15 mouse cellular contexts compared by ENCODE assay signal in the genomic region with DNA sequence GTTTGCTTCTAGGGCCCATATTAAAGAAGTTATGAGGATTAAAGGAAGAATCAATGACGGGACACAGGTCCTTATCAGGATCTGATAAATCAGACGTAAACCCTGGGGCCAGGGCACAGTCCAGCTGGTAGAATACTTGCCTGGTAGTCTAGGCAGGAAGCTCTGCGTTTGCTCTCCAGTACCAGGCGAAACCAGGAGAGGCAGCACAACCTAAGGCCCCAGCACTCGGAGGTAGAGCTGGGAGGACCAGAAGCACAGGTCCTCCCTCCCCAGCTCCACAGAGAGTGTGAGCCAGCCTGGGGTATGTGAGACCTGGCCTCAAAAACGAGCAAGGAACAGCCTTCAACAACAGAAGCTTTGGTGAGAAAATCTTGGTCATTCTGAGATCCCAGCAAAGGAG. TPM values are rescaled to one million over a fixed set of nuclear protein-coding genes. Genes with fewer than 3 reads are reported as not detected.
DNase-seq lines count a peak whose midpoint lies in the region; TF ChIP-seq lines count a peak whose summit lies in the region.
"Had no signal": no experiment of that assay in that cellular context is flagged by ENCODE, and none has a peak within 500 bp of the region (broad histone marks: within the 10 kb centered on the region; RNA-seq: fewer than 3 reads in every experiment).

No protein-coding gene starts in this region.

- 0 out of 4 replicates have a peak, but pooled peaks cover 0 to 2% of the 10 kb centered on the region in 2 experiments for H3K4me1 ChIP-seq in CH12.LX (ENCODE audit: control insufficient read depth in 1 of 2, insufficient read depth in 2 of 2)
- H3K4me1 ChIP-seq: hindbrain, embryonic 15.5 days; lung, embryonic 15.5 days had no signal

- TF ChIP-seq RAD21 in CH12.LX (IDR thresholded peaks at IDR 0.05; ENCODE audit: low read depth, low read length), result peak; percentile 25

- no peaks in the 10 kb centered on the region for H3K79me2 ChIP-seq in CH12.LX (replicated peaks; ENCODE audit: control insufficient read depth, extremely low read depth, insufficient read depth, poor library complexity, severe bottlenecking)

- no peak overlapping the region for H3K27ac ChIP-seq in layer of hippocampus, adult 2 months
- no peak overlapping the region for H3K27ac ChIP-seq in CH12.LX (ENCODE audit: insufficient read depth, low read depth)
- H3K27ac ChIP-seq: hindbrain, embryonic 15.5 days; lung, embryonic 15.5 days had no signal

- peak; percentile 26 for TF ChIP-seq CTCF in layer of hippocampus, adult 2 months (conservative IDR thresholded peaks at IDR 0.05)
- TF ChIP-seq CTCF in CH12.LX (conservative IDR thresholded peaks at IDR 0.05 in 1 of 2, IDR thresholded peaks at IDR 0.05 in 1 of 2; ENCODE audit: low read depth in 2 of 2, low read length in 2 of 2), result peak in 1 of 2 experiments; percentile 44; a peak in 2 of 4 replicates
- TF ChIP-seq CTCF in brain, embryonic 14.5 days (IDR thresholded peaks at IDR 0.05; ENCODE audit: borderline replicate concordance, extremely low read depth, insufficient read depth, insufficient read length), result peak; percentile 11; the same call in 1 of the 2 replicates

- H3K9me3 ChIP-seq in CH12.LX (replicated peaks; ENCODE audit: low read length), result no peaks in the 10 kb centered on the region
- H3K9me3 ChIP-seq: hindbrain, embryonic 15.5 days; lung, embryonic 15.5 days; megakaryocyte, embryonic 14.5 days had no signal

- H3K4me3 ChIP-seq in layer of hippocampus, adult 2 months, result no peak overlapping the region
- H3K4me3 ChIP-seq in CH12.LX (replicated peaks in 1 of 3; ENCODE audit: low read depth in 2 of 3, low read length in 2 of 3, poor library complexity in 1 of 3), result no peak overlapping the region
- H3K4me3 ChIP-seq: hindbrain, embryonic 15.5 days; lung, embryonic 15.5 days; megakaryocyte, embryonic 14.5 days had no signal

- H3K9ac ChIP-seq in CH12.LX (ENCODE audit: insufficient read depth, low read depth), result no peak overlapping the region
- H3K9ac ChIP-seq: hindbrain, embryonic 15.5 days; lung, embryonic 15.5 days had no signal

- H3K4me2 ChIP-seq in CH12.LX (ENCODE audit: insufficient read depth, low read depth, poor library complexity, severe bottlenecking), result no peak overlapping the region
- H3K4me2 ChIP-seq: hindbrain, embryonic 15.5 days; lung, embryonic 15.5 days had no signal

- no peak for TF ChIP-seq POLR2A in CH12.LX (IDR thresholded peaks at IDR 0.05; ENCODE audit: low read depth, low read length)
- TF ChIP-seq POLR2A in brain, embryonic 14.5 days (IDR thresholded peaks at IDR 0.05; ENCODE audit: borderline replicate concordance, extremely low read depth, insufficient read depth, insufficient read length, poor library complexity, severe bottlenecking), result no peak

- H3K36me3 ChIP-seq in CH12.LX (replicated peaks in 1 of 2; ENCODE audit: control insufficient read depth in 1 of 2, insufficient read depth in 1 of 2, low read length in 1 of 2), result peaks cover 16 to 49% of the 10 kb centered on the region in 2 experiments
- H3K36me3 ChIP-seq: hindbrain, embryonic 15.5 days; lung, embryonic 15.5 days had no signal

- no peak for DNase-seq in layer of hippocampus, adult 2 months (ENCODE audit: low spot score in 2 of 2)
- DNase-seq in layer of hippocampus, postnatal 10 days (ENCODE audit: low spot score in 2 of 2), result no peak
- peak; percentile 59 for DNase-seq in 3T3-L1 (ENCODE audit: low read depth, low spot score)
- DNase-seq in CH12.LX (ENCODE audit: extremely low read depth), result no peak
- DNase-seq in brain, embryonic 14.5 days (ENCODE audit: low read depth), result no peak
- DNase-seq in left cerebral cortex, adult 8-10 months (ENCODE audit: low spot score in 2 of 2), result no peak
- no peak for DNase-seq in cerebellum, adult 11 months
- no peak for DNase-seq in gastrocnemius, adult 18-20 months (ENCODE audit: low spot score)
- DNase-seq: cerebellum, adult 8-10 months; heart, adult 18-20 months; right cerebral cortex, postnatal 14 days; thymus, adult 2 months had no signal

- dilution Hi-C loops in CH12.LX (cut with MboI; ENCODE audit: extremely low pct_ligation_motif_present, extremely low pct_unique_long_range_greater_than_20kb, low sequenced_read_pairs), result no loop called here

- in situ Hi-C loops in CH12.LX (cut with MboI; ENCODE audit: low pct_ligation_motif_present, low pct_unique_long_range_greater_than_20kb, low sequenced_read_pairs), result loop anchor here (5.0 kb wide), 2 partner anchors 69 to 154 kb away; a partner anchor contains a TSS

- H3K27me3 ChIP-seq in CH12.LX (replicated peaks), result no peaks in the 10 kb centered on the region
- H3K27me3 ChIP-seq: hindbrain, embryonic 15.5 days; lung, embryonic 15.5 days had no signal

- TF ChIP-seq EP300 in CH12.LX (IDR thresholded peaks at IDR 0.05; ENCODE audit: low read length), result no peak

TF ChIP-seq in CH12.LX, 34 proteins besides CTCF, POLR2A, EP300 and RAD21:
- TF ChIP-seq ZMIZ1 (IDR thresholded peaks at IDR 0.05; ENCODE audit: low read depth, low read length) (no peak), KAT2A (IDR thresholded peaks at IDR 0.05; ENCODE audit: insufficient replicate concordance, low read length) (no peak), JUND (conservative IDR thresholded peaks at IDR 0.05; ENCODE audit: low read depth, low read length) (no peak), MXI1 (IDR thresholded peaks at IDR 0.05; ENCODE audit: low read depth, low read length) (no peak), E2F4 (IDR thresholded peaks at IDR 0.05; ENCODE audit: insufficient replicate concordance, low read depth, low read length) (no peak), MYC (IDR thresholded peaks at IDR 0.05; ENCODE audit: low read depth, low read length) (no peak), IRF4 (IDR thresholded peaks at IDR 0.05; ENCODE audit: low read depth, low read length) (no peak), MAZ (IDR thresholded peaks at IDR 0.05; ENCODE audit: low read depth, low read length) (no peak)

RNA-seq across cellular contexts. Expression of a gene that starts 19.8 kb away (rescaled TPM):
- total RNA-seq in layer of hippocampus, adult 2 months (2021), result 10 to 100 TPM; 37.9 to 38.8 TPM
- total RNA-seq in layer of hippocampus, postnatal 10 days (2021), result 10 to 100 TPM; 25.2 to 28.1 TPM
- total RNA-seq in CH12.LX (2012; rRNA removed) (3.1 and 3.7 TPM in 2 replicates), CH12.LX (2014; rRNA removed) (1.8 and 2.4 TPM in 2 replicates)
- polyA plus RNA-seq in CH12.LX (2012; ENCODE audit: insufficient read length, low read depth), result 1.8 and 2.6 TPM in 2 replicates
- polyA plus RNA-seq in brain, embryonic 14.5 days (2012; rRNA removed), result 11.3 and 15.5 TPM in 2 replicates
- total RNA-seq in left cerebral cortex, adult 8-10 months (2022), result 10 to 100 TPM; 35.0 to 47.0 (median 37.1) TPM
- total RNA-seq in gastrocnemius, adult 18-20 months (2021), result 1 to 10 TPM; 3.2 TPM

RNA-seq across cellular contexts. Expression of a gene that starts 34.3 kb away (rescaled TPM):
- 10 to 100 TPM; 23.1 to 25.2 TPM for total RNA-seq in layer of hippocampus, adult 2 months (2021)
- total RNA-seq in layer of hippocampus, postnatal 10 days (2021), result 10 to 100 TPM; 13.4 to 16.7 TPM
- total RNA-seq in CH12.LX (2012; rRNA removed) (30.7 and 34.4 TPM in 2 replicates), CH12.LX (2014; rRNA removed) (43.3 and 50.1 TPM in 2 replicates)
- 47.7 and 52.1 TPM in 2 replicates for polyA plus RNA-seq in CH12.LX (2012; ENCODE audit: insufficient read length, low read depth)
- 13.4 and 16.9 TPM in 2 replicates for polyA plus RNA-seq in brain, embryonic 14.5 days (2012; rRNA removed)
- total RNA-seq in left cerebral cortex, adult 8-10 months (2022), result 10 to 100 TPM; 31.3 to 38.3 (median 35.0) TPM
- total RNA-seq in gastrocnemius, adult 18-20 months (2021), result 10 to 100 TPM; 89.3 to 93.6 TPM

RNA-seq across cellular contexts. Expression of a gene that starts 51.9 kb away (rescaled TPM):
- total RNA-seq in layer of hippocampus, adult 2 months (2021), result 10 to 100 TPM; 22.8 TPM
- total RNA-seq in layer of hippocampus, postnatal 10 days (2021), result 10 to 100 TPM; 16.7 to 20.1 TPM
- 6.0 and 6.6 TPM in 2 replicates for total RNA-seq in CH12.LX (2012; rRNA removed)
- total RNA-seq in CH12.LX (2014; rRNA removed), result 7.0 and 7.6 TPM in 2 replicates
- 12.5 and 14.5 TPM in 2 replicates for polyA plus RNA-seq in CH12.LX (2012; ENCODE audit: insufficient read length, low read depth)
- polyA plus RNA-seq in brain, embryonic 14.5 days (2012; rRNA removed), result 10.2 and 12.3 TPM in 2 replicates
- total RNA-seq in left cerebral cortex, adult 8-10 months (2022), result 10 to 100 TPM; 20.6 to 25.2 (median 23.0) TPM
- total RNA-seq in gastrocnemius, adult 18-20 months (2021), result 10 to 100 TPM; 12.3 to 12.6 TPM

Comparison
In these comparisons a context has a peak if more than half of its experiments do, and no peak if none do; other contexts are left out.
1. RNA of a gene that starts 19.8 kb away (total RNA-seq): 37.9 to 38.8 TPM in layer of hippocampus, adult 2 months, 35.0 to 47.0 TPM in left cerebral cortex, adult 8-10 months and 25.2 to 28.1 TPM in layer of hippocampus, postnatal 10 days; 1.8 to 3.7 TPM in CH12.LX and 3.2 TPM in gastrocnemius, adult 18-20 months; every median in the first group is over 4 times any median in the second.